Mouse (Mus musculus): ENCODE results near the gene Ptn.
"Not testable (repeated sequence)": the region's sequence is repeated elsewhere in the genome, so short reads cannot be mapped to it uniquely, and the experiment has no call there.

Ptn gene

DNA sequence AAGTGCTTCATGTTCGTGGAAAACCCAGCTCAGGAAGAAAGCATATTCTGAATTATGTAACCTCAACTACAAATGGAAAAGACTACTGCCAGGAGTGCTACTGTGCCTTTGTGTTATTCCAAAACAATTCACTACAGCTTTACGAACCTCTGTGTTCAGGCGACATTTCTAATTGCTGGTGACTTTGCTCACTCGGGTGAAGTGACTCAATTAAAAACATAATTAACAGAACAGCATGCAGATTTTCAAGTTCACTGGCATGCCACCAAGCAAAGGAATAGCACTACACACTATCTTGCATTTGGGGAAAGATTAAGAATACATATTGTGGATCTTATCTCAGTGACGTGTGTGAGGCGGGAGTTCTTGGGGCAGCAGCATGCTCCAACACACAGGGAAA lies 57.1 kb downstream of the Ptn start:
- no peak for DNase-seq

DNA sequence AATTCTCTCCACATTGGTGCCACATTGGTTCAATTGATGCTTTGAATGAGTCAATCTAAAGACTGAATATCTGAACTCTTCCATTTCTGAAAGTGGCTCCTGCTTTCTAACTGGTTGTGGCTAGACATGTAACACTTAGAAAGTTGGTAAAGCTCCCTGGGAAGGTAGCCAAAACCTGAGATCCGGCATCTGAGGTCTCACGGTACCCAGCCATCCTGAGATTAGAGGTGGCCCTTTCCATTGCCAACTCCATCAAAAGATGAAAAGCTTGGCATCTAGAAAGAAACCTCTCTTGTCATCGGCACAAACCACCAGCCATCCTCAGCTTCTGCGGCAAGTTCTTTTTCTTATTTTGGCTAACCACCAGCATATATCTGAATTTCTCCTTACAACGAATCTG lies 70.2 kb downstream of the Ptn start:
- DNase-seq: no peak

DNA sequence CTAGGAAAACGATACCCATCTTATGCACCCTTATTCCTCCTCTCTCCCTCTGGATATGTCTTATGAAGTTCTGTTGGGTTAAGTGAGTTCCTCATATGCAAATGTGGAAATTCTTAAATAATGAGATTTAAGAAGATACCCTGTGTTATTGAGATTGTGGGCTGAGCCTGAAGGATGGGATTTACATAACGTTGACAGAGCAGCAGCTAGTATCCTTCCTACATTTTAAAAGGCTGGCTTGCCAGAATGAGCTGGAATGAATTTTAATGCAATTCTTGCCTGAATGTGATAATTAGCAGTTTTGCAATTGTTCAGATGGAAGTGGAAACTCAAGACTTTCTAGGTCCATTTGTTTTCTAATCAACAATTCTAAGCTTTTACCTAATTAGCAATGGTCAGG lies 73.3 kb downstream of the Ptn start:
- no peak for DNase-seq

GRCm38 (mm10) chr6:36735622-36736021 lies 74.4 kb downstream of the Ptn start:
- DNase-seq: not testable (repeated sequence)

GRCm38 (mm10) chr6:36729811-36730210 lies 80.2 kb downstream of the Ptn start:
- not testable (repeated sequence) for DNase-seq

- no peak for DNase-seq
Measured at GRCm38 (mm10) chr6:36728079-36728478, 81.9 kb downstream of the Ptn start.

DNA sequence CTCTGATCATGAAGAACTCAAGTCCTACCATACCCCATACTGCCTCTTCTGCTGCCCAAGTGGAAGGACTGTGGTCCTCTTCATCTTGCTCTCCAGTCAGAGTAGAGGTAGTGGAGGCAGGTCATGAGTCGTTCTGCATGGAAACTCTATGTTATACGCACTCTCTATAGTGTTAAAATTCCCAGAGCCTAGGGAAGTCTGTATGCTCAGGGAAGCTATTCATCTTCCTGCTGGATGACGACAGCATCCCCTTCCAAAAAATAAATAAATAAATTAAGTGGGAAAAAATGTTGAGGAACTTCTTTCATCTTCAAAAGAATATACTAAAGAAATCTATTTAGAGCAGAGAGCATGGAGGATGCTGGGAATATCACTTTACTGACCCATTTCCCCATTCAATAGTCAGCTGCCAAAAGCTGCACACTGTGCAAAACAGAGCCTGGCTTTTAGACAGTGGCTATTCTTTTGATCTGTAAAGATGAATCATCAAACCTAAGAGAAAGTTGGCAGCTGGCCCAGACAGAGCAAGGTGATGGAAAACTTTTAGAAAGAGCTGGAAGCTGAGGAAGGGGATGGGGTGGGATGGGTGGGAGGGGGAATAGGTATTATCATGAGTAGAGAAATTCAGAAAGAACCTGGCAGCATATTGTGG lies 84.4 kb downstream of the Ptn start:
- no peak for DNase-seq

DNA sequence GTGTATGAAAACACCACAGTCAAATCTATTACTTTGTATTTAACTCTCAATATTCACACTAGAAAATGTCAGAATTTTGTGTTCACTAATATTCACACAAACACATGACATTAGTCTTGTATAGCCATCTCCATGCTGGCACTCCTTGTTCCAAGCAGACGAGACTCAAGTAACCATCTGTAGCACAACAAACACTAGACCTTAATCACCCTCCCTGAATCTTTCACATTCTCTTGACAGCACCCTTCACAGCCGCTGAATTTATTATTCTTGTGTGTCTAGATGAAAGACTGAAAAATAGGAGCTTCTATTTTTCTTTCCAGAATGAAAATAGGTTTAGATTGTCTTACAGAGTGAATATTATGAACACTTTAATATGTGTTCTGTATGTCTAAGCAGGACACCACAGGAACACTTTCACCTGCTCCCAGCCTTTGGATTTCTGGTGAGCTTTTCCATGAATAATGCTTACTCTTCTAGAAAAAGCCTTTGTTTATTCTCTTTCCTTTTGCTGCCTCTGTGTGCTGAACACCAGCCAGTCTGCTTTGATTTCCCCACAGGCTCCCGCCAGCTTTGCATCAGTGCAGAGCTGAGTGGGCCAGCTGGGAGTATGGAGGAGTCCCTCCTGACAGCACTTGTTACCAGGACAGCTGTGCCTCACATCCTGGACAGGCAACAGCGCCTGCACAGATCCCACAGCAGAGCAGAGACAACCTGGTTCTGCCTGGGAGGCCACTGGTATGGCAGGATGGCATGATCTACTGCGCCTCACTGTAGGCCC lies 87.1 kb downstream of the Ptn start:
- DNase-seq: no peak

- no peak for DNase-seq
Measured at GRCm38 (mm10) chr6:36713329-36713728, 96.7 kb downstream of the Ptn start.

DNA sequence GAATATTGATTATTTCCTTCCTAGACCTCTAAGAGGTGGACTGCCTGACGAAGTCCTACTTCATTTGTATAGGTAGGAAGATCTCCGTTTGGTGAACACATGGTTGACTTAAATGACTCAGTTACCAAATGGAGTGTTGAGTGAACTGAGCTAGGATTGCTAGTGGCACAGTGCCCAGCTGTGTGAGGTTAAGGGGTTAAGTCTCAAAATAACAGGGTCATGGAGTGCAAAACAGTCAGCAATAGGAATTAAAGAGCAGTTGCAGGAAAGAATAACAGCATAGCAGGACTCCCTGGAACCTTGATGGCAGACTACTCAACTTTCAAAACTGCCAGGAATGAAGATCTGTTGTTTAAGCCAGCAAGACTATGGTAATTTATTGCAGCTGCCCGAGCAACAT lies 114.5 kb downstream of the Ptn start:
- no peak for DNase-seq

- no peak for DNase-seq
Measured at GRCm38 (mm10) chr6:36691497-36691896, 118.5 kb downstream of the Ptn start.

DNA sequence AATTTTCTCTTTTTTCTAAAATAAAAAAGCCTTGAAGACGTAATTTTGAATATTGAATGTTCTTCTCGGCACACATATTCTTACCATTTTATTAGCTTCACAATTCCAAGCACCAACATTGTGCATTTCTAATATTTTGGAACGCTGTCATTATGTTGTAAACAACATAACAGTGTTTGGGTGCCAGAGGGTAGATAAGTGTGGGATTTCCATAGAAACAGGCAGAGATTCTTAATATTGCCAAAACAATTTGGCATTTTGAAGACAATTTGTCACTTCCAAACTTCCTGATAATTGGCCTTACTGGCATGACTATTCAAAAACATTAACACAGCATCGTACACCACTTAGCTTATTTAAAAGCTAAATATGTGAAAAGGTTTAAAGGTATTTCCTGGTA lies 119.1 kb downstream of the Ptn start:
- no peak for DNase-seq

DNA sequence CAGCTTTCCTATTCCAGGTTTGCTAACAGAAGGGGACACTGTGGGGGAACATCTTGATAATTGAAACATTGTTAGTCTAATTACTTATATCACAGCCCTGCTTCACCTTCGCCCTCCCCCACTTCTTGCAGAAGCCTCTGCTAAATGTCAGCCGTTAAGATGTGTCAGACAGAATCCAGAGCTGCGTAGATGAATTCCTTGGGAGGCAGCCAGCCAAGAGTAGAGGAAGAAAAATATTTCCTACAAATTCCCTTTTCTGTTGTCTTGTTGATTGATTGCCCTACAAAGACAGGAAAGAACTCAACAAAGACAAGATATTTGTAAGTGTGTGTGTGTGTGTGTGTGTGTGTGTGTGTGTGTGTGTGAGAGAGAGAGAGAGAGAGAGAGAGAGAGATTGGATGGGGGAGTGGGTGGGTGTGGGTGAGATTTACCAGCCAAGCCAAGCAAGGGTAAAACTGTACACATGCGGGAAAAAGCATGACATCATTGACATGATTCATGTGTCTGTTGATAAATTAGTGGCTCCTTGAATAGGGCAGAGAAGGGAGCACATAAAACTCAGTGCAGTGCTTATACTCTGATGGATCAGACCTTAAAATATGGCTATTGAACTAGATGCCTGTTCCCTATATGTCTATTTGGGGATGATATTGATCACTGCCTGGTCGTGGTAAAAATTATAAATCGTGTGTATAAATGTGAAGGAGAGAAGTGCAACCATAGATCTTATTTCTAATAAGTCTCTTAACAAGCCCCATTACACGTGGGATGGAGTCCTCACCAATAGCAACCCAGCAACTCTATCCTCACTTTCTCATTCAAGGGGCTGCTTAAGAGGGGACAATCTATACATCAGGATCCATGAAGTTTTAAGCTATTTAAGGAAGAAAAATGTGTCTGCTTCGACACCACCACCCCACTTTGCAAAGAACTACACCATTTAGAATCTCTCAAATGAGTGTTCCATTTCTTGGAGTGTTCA lies 133.0 kb downstream of the Ptn start:
- DNase-seq: no peak

- DNase-seq: no peak
Measured at GRCm38 (mm10) chr6:36672399-36673221, 137.4 kb downstream of the Ptn start.

GRCm38 (mm10) chr6:36671274-36671673 lies 138.7 kb downstream of the Ptn start:
- no peak for DNase-seq
